Mouse (Mus musculus) c-Kit-negative CD71-positive TER-119-positive erythroid progenitor cells, embryonic 14.5 days (primary cell): ENCODE data around the gene Cfap299.

Experiments
- DNase-seq: peaks from one replicate; pipeline ENCODE4 v3.0.0-alpha.2; 2013; ENCODE audit warnings: low read depth, low spot score

Gene Cfap299

DNA sequence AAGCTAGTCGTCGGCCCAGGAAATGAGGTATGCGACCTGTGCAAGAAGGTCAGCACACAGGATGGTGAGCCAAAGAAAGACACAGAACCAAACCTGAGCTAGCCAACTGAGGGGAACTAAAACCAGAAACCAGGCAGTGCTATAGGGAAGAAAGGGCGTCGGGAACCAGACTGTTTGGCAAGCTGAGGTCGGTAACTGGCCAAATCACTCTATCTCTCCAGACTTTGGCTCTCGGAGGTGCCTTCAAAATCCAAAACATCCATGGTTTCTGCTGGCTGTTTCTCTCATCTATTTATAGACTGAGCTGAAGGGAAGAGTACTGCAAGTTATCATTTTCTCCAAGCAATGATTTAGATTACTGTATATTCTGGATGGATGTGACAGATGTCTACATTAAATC is 477.9 kb downstream of the Cfap299 start:
- no peak for DNase-seq

DNA sequence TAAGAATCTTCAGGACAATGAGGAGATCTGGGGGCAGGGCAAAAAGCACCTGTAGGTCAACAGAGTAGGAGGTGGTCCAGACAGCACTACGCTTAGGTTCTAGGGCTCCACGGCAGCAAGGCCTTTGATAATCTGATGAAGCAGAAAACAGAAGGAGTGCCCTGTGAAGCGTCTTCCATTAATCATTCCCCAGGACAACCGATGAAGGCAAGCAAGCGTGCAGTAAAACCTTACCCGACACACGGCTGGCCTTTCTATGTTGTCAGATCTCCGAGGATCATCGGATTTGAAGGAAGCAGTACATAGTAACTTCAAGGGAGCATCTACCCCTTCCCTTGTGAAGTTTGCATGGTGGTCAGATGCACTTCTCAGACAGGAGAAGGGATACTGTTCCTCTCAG is 478.8 kb downstream of the Cfap299 start:
- no peak for DNase-seq

GRCm38 (mm10) chr5:98812380-98812779 is 483.3 kb downstream of the Cfap299 start:
- DNase-seq: no peak

GRCm38 (mm10) chr5:98815269-98815668 is 486.2 kb downstream of the Cfap299 start:
- DNase-seq: no peak

GRCm38 (mm10) chr5:98833760-98834159 is 504.7 kb downstream of the Cfap299 start:
- no peak for DNase-seq

GRCm38 (mm10) chr5:98834300-98834699 is 505.2 kb downstream of the Cfap299 start:
- DNase-seq: no peak

DNA sequence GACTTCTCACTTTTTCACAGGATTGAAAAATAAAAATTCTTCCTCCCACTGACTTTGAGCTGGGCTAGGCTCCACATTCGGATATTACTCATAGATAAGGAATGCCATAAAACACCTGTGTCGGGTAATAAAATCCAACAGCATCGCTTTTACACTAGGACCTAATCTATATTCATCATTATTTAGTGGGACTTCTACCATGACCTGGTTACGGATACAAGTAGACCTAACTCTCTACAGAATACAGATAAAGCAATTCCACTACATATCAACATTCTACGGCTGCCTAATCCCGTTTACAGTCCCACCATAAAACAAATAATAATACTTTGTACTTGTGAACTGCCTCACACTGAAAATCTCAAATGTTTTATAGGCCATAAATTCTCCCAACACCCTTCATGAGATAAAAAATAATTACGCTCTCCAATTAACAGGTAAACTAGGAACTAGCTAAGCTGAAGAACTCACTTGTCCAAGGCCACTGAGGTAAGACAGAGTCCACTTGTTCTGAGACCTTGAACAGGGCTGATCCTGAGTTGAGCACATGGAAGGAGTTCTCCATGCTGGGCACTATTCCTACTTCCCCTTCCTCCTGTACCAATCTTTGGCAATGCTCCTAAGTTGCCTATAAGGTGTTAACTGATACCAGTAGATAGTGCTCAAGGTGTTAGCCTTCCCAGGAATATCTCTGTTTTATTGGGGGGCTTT is 513.7 kb downstream of the Cfap299 start:
- DNase-seq: no peak

- DNase-seq: no peak
Measured at GRCm38 (mm10) chr5:98844664-98845063, 515.6 kb downstream of the Cfap299 start.
